Mouse (Mus musculus) ES-Bruce4 (cell line): ENCODE measurements around the gene Pcnt.

Experiments used
- CTCF ChIP-seq: IDR thresholded peaks from one replicate; pipeline ENCODE4 v1.8.1; 2011; ENCODE audit warnings: low read depth, low read length
- EP300 ChIP-seq: IDR thresholded peaks from 2 replicates; pipeline ENCODE4 v1.6.1; 2011; ENCODE audit warnings: low read depth, low read length; ENCODE audit not compliant: insufficient read depth

DNA sequence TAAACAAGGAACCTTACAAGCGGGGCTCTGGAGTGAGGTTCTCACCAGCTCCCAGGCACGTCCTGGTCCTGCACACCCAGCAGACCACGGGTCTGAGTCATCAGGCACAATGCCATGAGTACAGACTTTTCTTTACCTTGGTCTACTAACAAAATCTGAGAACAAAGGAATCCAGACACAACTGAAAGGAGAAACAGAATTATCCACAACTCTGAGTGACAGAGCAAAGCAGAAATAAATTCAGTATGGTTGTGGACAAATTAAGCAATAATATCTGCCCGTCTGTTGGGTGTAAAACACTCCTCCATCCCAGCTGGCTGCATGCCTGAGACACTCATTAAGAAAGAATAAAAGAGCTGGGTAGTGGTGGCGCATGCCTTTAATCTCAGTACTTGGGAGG is 84.1 kb downstream of the Pcnt start:
- TF ChIP-seq CTCF (no peak), EP300 (no peak)
